Comparison of ENCODE assay signal across 7 mouse cellular contexts in genomic region chr19:58859831-58860254, GRCm38 (mm10).
DNase-seq lines count a peak whose midpoint lies in the region; ATAC-seq and TF ChIP-seq lines count a peak whose summit lies in the region.

No protein-coding gene starts in this region.

- no peaks in the 10 kb centered on the region for H3K9me3 ChIP-seq in forebrain, embryonic 15.5 days
- peaks cover 4% of the 10 kb centered on the region; the same call in 1 of the 2 replicates for H3K9me3 ChIP-seq in limb, embryonic 13.5 days

- peak overlapping the region; percentile 93 for H3K4me3 ChIP-seq in left cerebral cortex, adult 2 months
- H3K4me3 ChIP-seq in brown adipose tissue, adult 24 weeks (ENCODE audit: insufficient read depth, low read depth, low read length): peak overlapping the region; percentile 79
- H3K4me3 ChIP-seq in forebrain, embryonic 15.5 days: peak overlapping the region; percentile 72
- H3K4me3 ChIP-seq in limb, embryonic 13.5 days: peak overlapping the region; percentile 65

- intact Hi-C loops in left cerebral cortex, adult 2 months (cut with DNase I): loop anchor here (2.0 to 5.0 kb wide), 2 partner anchors 29 to 43 kb away; no protein-coding TSS in a partner anchor
- intact Hi-C loops in left cerebral cortex, postnatal 4 days (cut with DNase I): no loop called here

- peak; percentile 28 to 35 for DNase-seq in left cerebral cortex, adult 2 months (ENCODE audit: extremely low spot score in 1 of 2, low spot score in 2 of 2)
- no peak for DNase-seq in left cerebral cortex, postnatal 4 days
- DNase-seq in retina, postnatal 1 day: peak; percentile 29
- DNase-seq in layer of hippocampus, postnatal 25 days (ENCODE audit: extremely low spot score in 1 of 2, low spot score in 1 of 2): no peak

- H3K27ac ChIP-seq in left cerebral cortex, adult 2 months: peak overlapping the region; percentile 54
- H3K27ac ChIP-seq in brown adipose tissue, adult 24 weeks (replicated peaks; ENCODE audit: low read depth, low read length): no peak overlapping the region
- peak overlapping the region; percentile 70 for H3K27ac ChIP-seq in forebrain, embryonic 15.5 days (replicated peaks)
- H3K27ac ChIP-seq in limb, embryonic 13.5 days: no peak overlapping the region

- ATAC-seq in forebrain, embryonic 15.5 days (replicated peaks): peak; percentile 29
- peak; percentile 24; the same call in 1 of the 2 replicates for ATAC-seq in limb, embryonic 13.5 days (ENCODE audit: low FRiP score, low read depth)

- no peaks in the 10 kb centered on the region for H3K36me3 ChIP-seq in forebrain, embryonic 15.5 days
- no peaks in the 10 kb centered on the region for H3K36me3 ChIP-seq in limb, embryonic 13.5 days

- 3% methylated on average over 14 of the region's 14 CpGs for WGBS in forebrain, embryonic 15.5 days
- 1% methylated on average over 14 of the region's 14 CpGs for WGBS in limb, embryonic 13.5 days

- H3K27me3 ChIP-seq in forebrain, embryonic 15.5 days: no peaks in the 10 kb centered on the region
- peaks cover 17% of the 10 kb centered on the region for H3K27me3 ChIP-seq in limb, embryonic 13.5 days

- peaks cover under 1% of the 10 kb centered on the region for H3K4me1 ChIP-seq in brown adipose tissue, adult 24 weeks (ENCODE audit: control insufficient read depth, insufficient read depth, insufficient read length, low read length)
- peaks cover 31% of the 10 kb centered on the region for H3K4me1 ChIP-seq in forebrain, embryonic 15.5 days
- H3K4me1 ChIP-seq in limb, embryonic 13.5 days: peaks cover 16% of the 10 kb centered on the region

- TF ChIP-seq CTCF in left cerebral cortex, adult 2 months (IDR thresholded peaks at IDR 0.05): no peak

- H3K9ac ChIP-seq in forebrain, embryonic 15.5 days (replicated peaks): peak overlapping the region; percentile 66
- H3K9ac ChIP-seq in limb, embryonic 13.5 days: peak overlapping the region; percentile 71

- H3K4me2 ChIP-seq in forebrain, embryonic 15.5 days (replicated peaks): peak overlapping the region; percentile 91
- peak overlapping the region; percentile 87 for H3K4me2 ChIP-seq in limb, embryonic 13.5 days (replicated peaks)

Comparison
In these comparisons a context has a peak if more than half of its experiments do, and no peak if none do; other contexts are left out.
1. DNase-seq: peak in left cerebral cortex, adult 2 months (2 of 2) and retina, postnatal 1 day (single experiment); none in left cerebral cortex, postnatal 4 days (single experiment) and layer of hippocampus, postnatal 25 days (0 of 2).
2. H3K27ac ChIP-seq: peak in left cerebral cortex, adult 2 months (single experiment) and forebrain, embryonic 15.5 days (single experiment); none in brown adipose tissue, adult 24 weeks (single experiment) and limb, embryonic 13.5 days (single experiment).
3. Peak in every context shown above with its lines, with median percentiles within 50 percentile points of each other: H3K4me3 ChIP-seq.